Mouse (Mus musculus) MEL (cell line): ENCODE results near the gene Parp12. TPM values are rescaled to one million over a fixed set of nuclear protein-coding genes. Genes with fewer than 3 reads are reported as not detected.
A peak's percentile ranks its signal among the peaks of the same experiment; 100 is the strongest.

Source experiments
- DNase-seq: peaks from one replicate; pipeline ENCODE4 v3.0.0; 2011; ENCODE audit warnings: low read depth, low spot score
- H3K27ac ChIP-seq: 2 replicates; pipeline ENCODE4 v1.5.1; 2012; ENCODE audit warnings: low read depth, mild to moderate bottlenecking, control low read depth, low read length, moderate library complexity; ENCODE audit not compliant: control insufficient read depth
- H3K27me3 ChIP-seq, 2 experiments: fragments of 150-350 bp in 1 of 2; sonication (generic) in 1 of 2; 2 replicates each; pipeline ENCODE4 v1.6.1; 2012; ENCODE audit warnings: low read length in 2 of 2, mild to moderate bottlenecking in 2 of 2, improper control_type of control experiment in 1 of 2, moderate library complexity in 1 of 2; ENCODE audit not compliant: insufficient read depth in 2 of 2, control insufficient read depth in 1 of 2
- H3K36me3 ChIP-seq, 2 experiments: 2 replicates each; pipeline ENCODE4 v1.6.1; 2012 to 2014; ENCODE audit warnings: low read length in 2 of 2, improper control_type of control experiment in 1 of 2, inconsistent platforms in 1 of 2, mild to moderate bottlenecking in 1 of 2; ENCODE audit not compliant: insufficient read depth in 2 of 2, control insufficient read depth in 1 of 2
- H3K4me1 ChIP-seq, 2 experiments: fragments of 150-350 bp in 1 of 2; sonication (generic) in 1 of 2; 2 replicates each; pipeline ENCODE4 v1.6.1; 2012; ENCODE audit warnings: low read length in 2 of 2, improper control_type of control experiment in 1 of 2, mild to moderate bottlenecking in 1 of 2; ENCODE audit not compliant: insufficient read depth in 2 of 2, control insufficient read depth in 1 of 2
- H3K4me3 ChIP-seq, 2 experiments: fragments of 150-350 bp in 1 of 2; sonication (generic) in 1 of 2; 2 replicates each; pipeline ENCODE4 v1.5.1; 2012; ENCODE audit warnings: low read depth in 2 of 2, low read length in 2 of 2, mild to moderate bottlenecking in 2 of 2, moderate library complexity in 2 of 2, control low read depth in 1 of 2, improper control_type of control experiment in 1 of 2; ENCODE audit not compliant: control insufficient read depth in 1 of 2, insufficient read depth in 1 of 2
- H3K79me2 ChIP-seq: 2 replicates; pipeline ENCODE4 v1.6.1; 2012; ENCODE audit warnings: mild to moderate bottlenecking, low read length, moderate library complexity; ENCODE audit not compliant: control insufficient read depth, poor library complexity, insufficient read depth
- H3K9ac ChIP-seq: 2 replicates; pipeline ENCODE4 v1.6.1; 2012; ENCODE audit warnings: low read depth, mild to moderate bottlenecking, control low read depth, low read length, moderate library complexity; ENCODE audit not compliant: control insufficient read depth, poor library complexity, severe bottlenecking
- H3K9me3 ChIP-seq: fragments of 150-350 bp; sonication (generic); replicated peaks from 2 replicates; pipeline ENCODE4 v1.6.1; 2012; ENCODE audit warnings: mild to moderate bottlenecking, low read length, improper control_type of control experiment, moderate library complexity; ENCODE audit not compliant: insufficient read depth
- CHD1 ChIP-seq: IDR thresholded peaks from 2 replicates; pipeline ENCODE4 v1.6.1; 2012; ENCODE audit warnings: low read depth, mild to moderate bottlenecking, inconsistent platforms, low read length, improper control_type of control experiment
- CTCF ChIP-seq, 3 experiments: IDR thresholded peaks in 2 of 3; conservative IDR thresholded peaks in 1 of 3; 2 replicates each; pipeline ENCODE4 v1.5.1; 2011 to 2012; ENCODE audit warnings: low read length in 3 of 3, low read depth in 2 of 3, mild to moderate bottlenecking in 2 of 3, improper control_type of control experiment in 1 of 3, inconsistent platforms in 1 of 3, mixed read lengths in 1 of 3, moderate library complexity in 1 of 3; ENCODE audit not compliant: control insufficient read depth in 1 of 3, insufficient read depth in 1 of 3, poor library complexity in 1 of 3, severe bottlenecking in 1 of 3
- GABPA ChIP-seq: IDR thresholded peaks from 2 replicates; pipeline ENCODE4 v1.6.1; 2012; ENCODE audit warnings: low read depth, mild to moderate bottlenecking, inconsistent platforms, low read length, improper control_type of control experiment, moderate library complexity
- MAFK ChIP-seq: IDR thresholded peaks from 2 replicates; pipeline ENCODE4 v1.6.1; 2011; ENCODE audit warnings: low read depth, mild to moderate bottlenecking, low read length, improper control_type of control experiment, borderline replicate concordance
- NELFE ChIP-seq: IDR thresholded peaks from 2 replicates; pipeline ENCODE4 v1.6.1; 2011; ENCODE audit warnings: low read depth, low read length, improper control_type of control experiment
- NRF1 ChIP-seq: IDR thresholded peaks from 2 replicates; pipeline ENCODE4 v1.6.1; 2014; ENCODE audit warnings: low read depth, mild to moderate bottlenecking, inconsistent platforms, low read length, improper control_type of control experiment, moderate library complexity; ENCODE audit not compliant: poor library complexity, insufficient read depth, severe bottlenecking
- POLR2A ChIP-seq, 2 experiments: IDR thresholded peaks; 2 replicates each; pipeline ENCODE4 v1.6.1; 2011 to 2012; ENCODE audit warnings: low read length in 2 of 2, mild to moderate bottlenecking in 2 of 2, control low read depth in 1 of 2, improper control_type of control experiment in 1 of 2, low read depth in 1 of 2, moderate library complexity in 1 of 2; ENCODE audit not compliant: control insufficient read depth in 1 of 2, insufficient read depth in 1 of 2, poor library complexity in 1 of 2
- RAD21 ChIP-seq: IDR thresholded peaks from 2 replicates; pipeline ENCODE4 v1.6.1; 2011; ENCODE audit warnings: mild to moderate bottlenecking, low read depth, low read length, improper control_type of control experiment
- SMC3 ChIP-seq: IDR thresholded peaks from 2 replicates; pipeline ENCODE4 v1.6.1; 2011; ENCODE audit warnings: low read depth, low read length, improper control_type of control experiment
- ZC3H11A ChIP-seq: IDR thresholded peaks from 2 replicates; pipeline ENCODE4 v1.6.1; 2012; ENCODE audit warnings: low read depth, mild to moderate bottlenecking, inconsistent platforms, low read length, improper control_type of control experiment
- polyA plus RNA-seq, 2 experiments: library from polyadenylated mRNA; stranded (reverse) in 1 of 2; unstranded in 1 of 2; fragments of >175 nt in 1 of 2; fragments of >200 nt in 1 of 2; gene quantifications; 2 replicates each; pipeline versions ENCODE4 v1.2.1 to v1.2.4; 2012; ENCODE audit warnings: low replicate concordance in 2 of 2, low read depth in 1 of 2; ENCODE audit not compliant: insufficient read length in 2 of 2, insufficient read depth in 1 of 2, missing spikeins in 1 of 2
- total RNA-seq: library from RNA; depleted of rRNA; stranded (reverse); fragments of 300-350 nt; gene quantifications from 2 replicates; pipeline ENCODE4 v1.2.3, GENCODE M21; 2012

Parp12 gene
- total and polyA plus RNA-seq, 3 experiments, result 5.2 to 8.6 TPM; not detected in 1

DNA sequence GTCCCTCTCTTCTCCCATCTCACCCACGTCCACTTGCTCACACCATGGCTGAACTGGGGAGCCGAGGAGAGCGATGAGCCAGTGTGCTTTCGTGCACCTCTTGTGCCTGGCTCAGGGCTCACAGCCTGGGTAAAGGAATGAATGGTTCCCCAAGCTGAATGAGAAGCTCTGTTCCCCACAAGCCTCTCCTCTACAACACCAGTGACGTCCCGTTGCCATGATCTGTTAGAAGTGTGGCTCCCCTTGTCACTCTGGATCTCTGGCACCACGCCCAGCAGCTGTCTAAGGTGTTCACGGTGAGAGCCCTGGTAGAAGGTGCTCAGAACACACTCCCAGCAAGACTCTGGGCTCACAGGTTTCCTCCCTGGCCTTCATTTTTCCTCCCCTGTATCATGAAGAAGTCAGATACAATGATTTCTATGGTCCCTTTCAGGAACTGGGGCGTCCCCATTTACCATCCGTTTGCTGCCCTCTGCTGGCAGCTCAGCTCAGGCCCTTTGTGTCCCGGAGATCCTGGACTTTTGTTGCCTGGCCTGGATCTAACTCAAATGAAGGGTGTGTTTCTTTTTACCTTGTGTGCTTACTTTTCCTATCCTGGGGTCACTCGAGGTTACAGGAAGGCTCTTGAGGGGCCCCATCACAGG is 51.1 kb downstream of the Parp12 start:
- no peaks in the 10 kb centered on the region for H3K36me3 ChIP-seq
- no peak overlapping the region for H3K27ac ChIP-seq
- no peak overlapping the region for H3K9ac ChIP-seq
- H3K27me3 ChIP-seq, result no peaks in the 10 kb centered on the region
- no peaks in the 10 kb centered on the region for H3K79me2 ChIP-seq
- no peaks in the 10 kb centered on the region for H3K9me3 ChIP-seq
- DNase-seq, result peak; percentile 79
- no peaks in the 10 kb centered on the region for H3K4me1 ChIP-seq
- peak; percentile 96 for TF ChIP-seq RAD21
- no peak for TF ChIP-seq GABPA
- peak; percentile 92 for TF ChIP-seq ZC3H11A
- no peak for TF ChIP-seq CHD1
- peak; percentile 95 for TF ChIP-seq SMC3
- TF ChIP-seq CTCF (IDR thresholded peaks at IDR 0.05 in 2 of 3, conservative IDR thresholded peaks at IDR 0.05 in 1 of 3; ENCODE audit: control insufficient read depth in 1 of 3, insufficient read depth in 1 of 3, low read depth in 2 of 3, low read length in 3 of 3, poor library complexity in 1 of 3, severe bottlenecking in 1 of 3), result peak; percentile 83 to 96 (median 96)
- H3K4me3 ChIP-seq, result no peak overlapping the region

DNA sequence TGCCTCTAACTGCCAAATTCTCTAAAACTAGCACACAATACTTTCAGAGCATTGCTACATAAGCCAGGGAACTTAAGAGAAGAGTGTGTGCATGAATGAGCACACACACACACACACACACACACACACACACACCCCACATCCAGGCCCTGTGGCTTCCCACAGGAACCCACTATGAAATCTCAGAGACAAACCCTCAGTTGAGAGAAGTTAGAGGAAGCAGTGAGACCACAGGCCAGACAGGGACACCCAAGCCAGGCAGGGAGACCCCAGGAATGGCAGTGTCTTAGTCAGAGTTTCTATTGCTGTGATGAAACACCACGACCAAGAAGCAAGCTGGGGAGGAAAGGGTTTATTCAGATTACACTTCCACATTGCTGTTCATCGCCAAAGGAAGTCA is 54.6 kb downstream of the Parp12 start:
- DNase-seq, result no peak
- Histone ChIP-seq H3K9me3 (no peaks in the 10 kb centered on the region), H3K79me2 (no peaks in the 10 kb centered on the region), H3K36me3 (peaks cover 0 to 12% of the 10 kb centered on the region in 2 experiments; a peak in 2 of 4 replicates), H3K9ac (no peak overlapping the region), H3K4me1 (peaks cover 0 to 16% of the 10 kb centered on the region in 2 experiments; a peak in 2 of 4 replicates), H3K4me3 (no peak overlapping the region), H3K27ac (no peak overlapping the region), H3K27me3 (no peaks in the 10 kb centered on the region)
- no peak for TF ChIP-seq NRF1

DNA sequence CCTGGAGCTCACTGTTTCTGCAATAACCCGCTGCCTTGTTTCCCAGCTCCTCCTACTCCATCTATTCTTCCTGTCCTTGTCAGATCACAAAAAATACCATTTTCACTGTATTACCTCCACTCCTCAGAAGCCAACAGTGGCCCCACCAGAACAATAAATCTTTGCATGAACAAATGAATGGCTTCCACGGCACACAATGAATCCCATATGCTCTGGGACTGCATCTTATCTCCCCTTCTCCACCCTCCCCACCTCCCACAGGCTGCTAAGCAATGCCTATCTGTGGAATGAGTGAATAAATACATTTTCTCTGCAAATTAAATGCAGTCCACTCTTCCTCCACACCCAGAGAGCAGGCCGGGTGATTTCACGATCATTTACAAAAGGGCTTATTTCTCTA is 57.0 kb downstream of the Parp12 start:
- H3K9me3 ChIP-seq, result no peaks in the 10 kb centered on the region
- DNase-seq, result no peak
- TF ChIP-seq CTCF (IDR thresholded peaks at IDR 0.05 in 2 of 3, conservative IDR thresholded peaks at IDR 0.05 in 1 of 3; ENCODE audit: control insufficient read depth in 1 of 3, insufficient read depth in 1 of 3, low read depth in 2 of 3, low read length in 3 of 3, poor library complexity in 1 of 3, severe bottlenecking in 1 of 3), result no peak
- no peak for TF ChIP-seq ZC3H11A
- no peak for TF ChIP-seq NELFE
- no peak for TF ChIP-seq POLR2A (IDR thresholded peaks at IDR 0.05; ENCODE audit: control insufficient read depth in 1 of 2, insufficient read depth in 1 of 2, low read depth in 1 of 2, low read length in 2 of 2, poor library complexity in 1 of 2)
- TF ChIP-seq MAFK, result no peak
- TF ChIP-seq SMC3, result no peak
- TF ChIP-seq, all 39 proteins: peak for 0
- Histone ChIP-seq H3K79me2 (no peaks in the 10 kb centered on the region), H3K36me3 (peaks cover 0 to 12% of the 10 kb centered on the region in 2 experiments; a peak in 2 of 4 replicates), H3K27me3 (no peaks in the 10 kb centered on the region), H3K4me3 (no peak overlapping the region), H3K27ac (no peak overlapping the region), H3K4me1 (peaks cover 0 to 16% of the 10 kb centered on the region in 2 experiments; a peak in 2 of 4 replicates), H3K9ac (no peak overlapping the region)
